Mouse (Mus musculus): ENCODE measurements at regions not wholly inside any gene's neighbourhood (a gene's known extent, or its start where the extent isn't known, plus 50 kb on each side); places are given as distances from the start of the nearest gene placed in this dataset.

DNA sequence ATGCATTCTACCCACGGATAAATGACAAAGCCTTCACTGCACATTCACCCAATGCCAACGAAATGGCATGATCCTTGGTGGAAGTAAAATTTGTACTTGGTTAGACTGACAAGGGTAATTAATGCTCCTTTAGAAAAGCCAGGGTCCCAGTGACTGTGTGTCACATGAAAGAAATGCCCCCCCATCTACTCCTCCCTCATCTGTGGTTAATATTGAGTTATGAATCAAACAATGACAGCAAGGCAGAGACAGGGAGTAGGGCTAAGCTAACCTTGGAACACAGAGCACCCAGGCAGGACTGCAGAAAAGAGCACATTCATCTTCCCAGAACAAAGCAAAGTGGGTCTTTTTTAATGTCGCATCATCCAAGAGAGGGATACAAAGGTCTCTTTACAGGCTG, 209.1 kb upstream of the Zbtb20 start:
- 74% methylated on average over 3 of the region's 3 CpGs for WGBS
- no peak for ATAC-seq (ENCODE audit: insufficient number of reproducible peaks, low FRiP score, low TSS enrichment, low read depth)
- H3K27me3 ChIP-seq (ENCODE audit: control insufficient read depth, insufficient read depth, low read length): no peaks in the 10 kb centered on the region

DNA sequence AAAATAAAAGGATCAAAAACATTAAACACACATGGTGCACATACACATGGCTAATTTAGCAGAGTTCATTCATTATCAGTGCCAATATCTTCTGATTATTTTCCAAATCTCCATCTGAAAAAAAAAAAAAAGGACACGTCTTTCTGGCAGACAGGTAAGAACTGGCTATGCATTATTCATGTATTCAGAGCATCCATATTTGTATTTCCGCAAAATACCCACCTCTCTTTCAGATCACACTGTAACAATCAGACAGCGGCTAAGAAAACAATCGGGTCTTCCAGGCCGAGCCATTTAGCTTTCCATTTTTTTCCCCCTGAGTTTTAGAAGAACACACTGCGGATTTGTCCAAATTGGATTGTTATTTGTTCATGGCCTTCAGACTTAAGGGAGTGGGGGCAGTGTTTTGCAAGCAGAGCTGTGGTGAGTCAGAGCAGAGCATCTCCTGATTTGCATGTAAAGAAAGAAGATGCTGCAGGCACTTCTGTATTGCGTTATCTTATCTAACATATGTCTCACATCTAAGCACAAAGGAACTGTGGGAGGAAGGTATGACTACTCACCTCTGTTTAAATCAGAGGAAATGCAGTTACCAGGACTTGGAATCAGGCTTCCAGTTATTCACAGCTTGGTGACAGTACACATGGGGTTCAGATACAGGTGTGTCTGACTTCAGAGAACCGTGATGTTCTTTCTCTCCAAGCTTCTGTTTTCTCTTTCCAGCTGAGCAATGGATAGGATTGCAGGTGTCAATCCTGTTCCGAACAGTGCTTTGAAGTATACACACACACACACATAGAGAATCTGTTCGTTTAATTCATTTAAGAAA, 223.6 kb upstream of the Zbtb20 start:
- no peak overlapping the region for H3K4me2 ChIP-seq (ENCODE audit: low read depth, severe bottlenecking)
- no peaks in the 10 kb centered on the region for H3K9me3 ChIP-seq (ENCODE audit: control insufficient read depth, low read length)
- no peak overlapping the region for H3K9ac ChIP-seq (ENCODE audit: low read length)
- no peak overlapping the region for H3K27ac ChIP-seq (replicated peaks; ENCODE audit: low read depth, low read length)
- H3K27me3 ChIP-seq (ENCODE audit: control insufficient read depth, insufficient read depth, low read length): no peaks in the 10 kb centered on the region
- no peak for ATAC-seq (ENCODE audit: insufficient number of reproducible peaks, low FRiP score, low TSS enrichment, low read depth)
- H3K4me3 ChIP-seq (ENCODE audit: low read depth, low read length): no peak overlapping the region
- H3K36me3 ChIP-seq (ENCODE audit: control insufficient read depth, insufficient read depth, low read length): no peaks in the 10 kb centered on the region
- DNase-seq (ENCODE audit: low spot score): no peak
- WGBS: 87% methylated on average over 10 of the region's 10 CpGs
- H3K4me1 ChIP-seq (ENCODE audit: control insufficient read depth, insufficient read depth, low read length): no peaks in the 10 kb centered on the region

More for the DNA sequence above, 209.1 kb upstream of the Zbtb20 start:
- H3K4me3 ChIP-seq (ENCODE audit: low read depth, low read length): no peak overlapping the region
- no peak overlapping the region for H3K9ac ChIP-seq (ENCODE audit: low read length)
- H3K27ac ChIP-seq (replicated peaks; ENCODE audit: low read depth, low read length): no peak overlapping the region
- no peaks in the 10 kb centered on the region for H3K4me1 ChIP-seq (ENCODE audit: control insufficient read depth, insufficient read depth, low read length)
- no peak for DNase-seq (ENCODE audit: low spot score)
- H3K4me2 ChIP-seq (ENCODE audit: low read depth, severe bottlenecking): no peak overlapping the region
- no peaks in the 10 kb centered on the region for H3K9me3 ChIP-seq (ENCODE audit: control insufficient read depth, low read length)
- H3K36me3 ChIP-seq (ENCODE audit: control insufficient read depth, insufficient read depth, low read length): no peaks in the 10 kb centered on the region

DNA sequence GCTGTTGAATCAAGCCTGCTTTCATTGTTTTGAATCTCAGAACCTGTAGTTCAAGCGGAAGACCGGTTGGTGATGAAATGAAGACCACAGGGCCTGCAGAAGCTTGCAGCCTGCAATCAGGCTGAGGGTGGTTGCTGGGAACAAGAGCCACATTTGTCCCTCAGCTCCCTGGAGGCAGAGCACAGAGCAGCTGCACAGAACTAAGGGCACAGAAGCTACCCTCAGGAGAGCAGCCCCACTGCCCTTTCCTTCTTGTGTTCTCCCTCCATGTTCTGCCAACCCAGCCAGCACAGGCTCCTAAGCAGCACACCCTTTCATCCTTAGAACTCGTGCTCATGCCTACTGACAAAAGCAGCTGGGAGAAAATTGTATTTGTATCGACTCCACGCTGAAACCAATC, 225.9 kb upstream of the Zbtb20 start:
- Histone ChIP-seq H3K27me3 (ENCODE audit: control insufficient read depth, insufficient read depth, low read length) (no peaks in the 10 kb centered on the region), H3K4me3 (ENCODE audit: low read depth, low read length) (no peak overlapping the region), H3K9me3 (ENCODE audit: control insufficient read depth, low read length) (no peaks in the 10 kb centered on the region), H3K9ac (ENCODE audit: low read length) (no peak overlapping the region), H3K36me3 (ENCODE audit: control insufficient read depth, insufficient read depth, low read length) (no peaks in the 10 kb centered on the region), H3K4me1 (ENCODE audit: control insufficient read depth, insufficient read depth, low read length) (no peaks in the 10 kb centered on the region), H3K4me2 (ENCODE audit: low read depth, severe bottlenecking) (no peak overlapping the region), H3K27ac (replicated peaks; ENCODE audit: low read depth, low read length) (no peak overlapping the region)
- DNase-seq (ENCODE audit: low spot score) (no peak), ATAC-seq (ENCODE audit: insufficient number of reproducible peaks, low FRiP score, low TSS enrichment, low read depth) (no peak)
- WGBS: 83% methylated on average over 5 of the region's 5 CpGs

DNA sequence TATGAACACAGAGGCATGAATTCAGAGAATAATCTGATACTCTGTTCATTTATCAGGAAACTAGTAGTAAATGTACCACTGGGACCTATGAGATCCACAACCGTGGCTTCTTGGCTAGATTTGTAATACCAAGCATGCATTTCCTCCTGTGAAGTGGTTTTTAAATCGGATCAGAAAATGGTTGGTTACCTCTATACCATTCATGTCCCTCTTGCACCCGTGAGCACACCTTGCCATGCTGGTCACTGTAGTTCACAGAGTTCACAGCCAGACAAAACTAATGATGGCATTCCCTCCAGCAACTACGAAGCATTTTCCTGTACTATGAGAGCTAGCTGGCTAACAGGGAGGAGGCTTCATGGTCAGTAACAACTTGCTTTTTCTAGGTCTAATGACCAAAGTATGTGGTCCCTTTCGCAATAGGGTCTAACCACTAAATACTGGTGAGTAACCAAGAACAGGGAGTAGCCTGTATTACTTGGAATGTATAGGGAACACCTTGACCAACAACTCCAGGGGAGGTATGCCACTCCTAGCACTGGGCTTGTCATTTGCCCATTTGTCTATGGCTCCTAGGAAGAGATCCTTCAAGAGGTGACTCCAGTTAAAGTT, 227.0 kb upstream of the Zbtb20 start:
- Histone ChIP-seq H3K9ac (ENCODE audit: low read length) (no peak overlapping the region), H3K4me2 (ENCODE audit: low read depth, severe bottlenecking) (no peak overlapping the region), H3K27me3 (ENCODE audit: control insufficient read depth, insufficient read depth, low read length) (no peaks in the 10 kb centered on the region), H3K27ac (replicated peaks; ENCODE audit: low read depth, low read length) (no peak overlapping the region), H3K4me1 (ENCODE audit: control insufficient read depth, insufficient read depth, low read length) (no peaks in the 10 kb centered on the region), H3K4me3 (ENCODE audit: low read depth, low read length) (no peak overlapping the region), H3K36me3 (ENCODE audit: control insufficient read depth, insufficient read depth, low read length) (no peaks in the 10 kb centered on the region), H3K9me3 (ENCODE audit: control insufficient read depth, low read length) (no peaks in the 10 kb centered on the region)
- DNase-seq (ENCODE audit: low spot score) (no peak), ATAC-seq (ENCODE audit: insufficient number of reproducible peaks, low FRiP score, low TSS enrichment, low read depth) (no peak)
- 92% methylated on average over 5 of the region's 5 CpGs for WGBS

DNA sequence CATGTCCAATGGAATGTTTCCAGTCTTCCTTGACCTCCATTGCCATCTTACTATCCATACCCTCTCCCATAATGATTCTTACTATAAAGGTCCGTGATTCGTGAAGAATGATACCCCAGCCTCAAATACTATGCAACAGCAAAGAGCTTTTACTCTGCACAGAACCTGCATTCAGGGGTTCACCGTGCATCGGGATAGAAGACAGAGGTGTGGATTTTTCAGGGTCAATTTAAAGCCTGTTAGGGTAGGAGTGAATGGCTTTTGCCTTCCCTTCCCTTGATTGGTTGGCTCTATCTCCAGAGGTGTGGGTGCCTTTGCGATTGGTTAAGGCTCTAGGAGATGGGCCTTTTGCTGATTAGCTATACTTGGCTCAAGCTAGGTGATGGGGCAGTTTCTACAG, 227.9 kb upstream of the Zbtb20 start:
- 97% methylated on average over 5 of the region's 5 CpGs for WGBS

DNA sequence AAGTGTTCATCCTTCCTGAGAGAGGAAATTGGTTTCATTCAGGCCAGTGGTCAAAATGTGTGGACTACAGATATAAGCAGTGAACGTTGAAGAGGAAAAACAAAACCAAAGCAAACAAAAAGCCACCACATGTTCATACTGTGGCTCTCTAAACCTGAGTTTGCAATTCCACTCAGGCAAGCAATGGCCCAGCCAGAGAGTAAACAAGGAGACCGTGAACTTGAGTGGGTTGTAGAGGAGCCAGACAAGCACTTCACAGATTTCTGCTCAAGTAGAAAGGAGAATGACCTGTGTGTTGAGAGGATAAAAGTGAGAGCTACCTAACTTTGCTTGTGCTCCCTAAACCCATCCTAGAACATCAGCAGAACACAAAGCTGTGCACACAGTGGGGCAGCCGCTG, 239.9 kb upstream of the Zbtb20 start:
- H3K4me1 ChIP-seq (ENCODE audit: control insufficient read depth, insufficient read depth, low read length): no peaks in the 10 kb centered on the region
- no peak overlapping the region for H3K27ac ChIP-seq (replicated peaks; ENCODE audit: low read depth, low read length)
- WGBS: 78% methylated on average over 3 of the region's 3 CpGs
- no peaks in the 10 kb centered on the region for H3K9me3 ChIP-seq (ENCODE audit: control insufficient read depth, low read length)
- H3K27me3 ChIP-seq (ENCODE audit: control insufficient read depth, insufficient read depth, low read length): no peaks in the 10 kb centered on the region
- H3K36me3 ChIP-seq (ENCODE audit: control insufficient read depth, insufficient read depth, low read length): no peaks in the 10 kb centered on the region
- no peak overlapping the region for H3K9ac ChIP-seq (ENCODE audit: low read length)
- no peak overlapping the region for H3K4me3 ChIP-seq (ENCODE audit: low read depth, low read length)
- no peak overlapping the region for H3K4me2 ChIP-seq (ENCODE audit: low read depth, severe bottlenecking)
- DNase-seq (ENCODE audit: low spot score) (no peak), ATAC-seq (ENCODE audit: insufficient number of reproducible peaks, low FRiP score, low TSS enrichment, low read depth) (no peak)

More for the DNA sequence above, 227.9 kb upstream of the Zbtb20 start:
- Histone ChIP-seq H3K4me1 (ENCODE audit: control insufficient read depth, insufficient read depth, low read length) (no peaks in the 10 kb centered on the region), H3K27me3 (ENCODE audit: control insufficient read depth, insufficient read depth, low read length) (no peaks in the 10 kb centered on the region), H3K9me3 (ENCODE audit: control insufficient read depth, low read length) (no peaks in the 10 kb centered on the region), H3K4me2 (ENCODE audit: low read depth, severe bottlenecking) (no peak overlapping the region), H3K4me3 (ENCODE audit: low read depth, low read length) (no peak overlapping the region), H3K9ac (ENCODE audit: low read length) (no peak overlapping the region), H3K27ac (replicated peaks; ENCODE audit: low read depth, low read length) (no peak overlapping the region), H3K36me3 (ENCODE audit: control insufficient read depth, insufficient read depth, low read length) (no peaks in the 10 kb centered on the region)
- no peak for DNase-seq (ENCODE audit: low spot score)
- ATAC-seq (ENCODE audit: insufficient number of reproducible peaks, low FRiP score, low TSS enrichment, low read depth): no peak

DNA sequence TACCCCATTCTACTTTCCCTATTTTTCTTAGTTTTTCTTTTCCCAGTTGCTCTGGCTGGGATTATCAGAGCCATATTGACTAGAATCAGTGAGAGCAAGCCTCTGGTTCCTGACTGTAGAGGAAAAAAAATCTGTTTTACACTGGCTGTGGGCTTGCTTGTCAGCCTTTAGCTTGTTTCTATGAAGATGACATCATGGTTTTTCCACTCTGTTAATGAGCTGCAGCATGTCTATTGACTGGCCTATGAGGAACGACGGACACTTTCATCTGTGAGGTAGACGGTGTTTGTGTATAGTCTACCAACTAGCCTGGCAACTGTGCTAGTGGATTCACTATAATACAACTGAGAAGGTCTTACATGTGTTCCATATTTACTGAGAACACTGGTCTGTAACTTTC, 248.0 kb upstream of the Zbtb20 start:
- Histone ChIP-seq H3K36me3 (ENCODE audit: control insufficient read depth, insufficient read depth, low read length) (no peaks in the 10 kb centered on the region), H3K9ac (ENCODE audit: low read length) (no peak overlapping the region), H3K9me3 (ENCODE audit: control insufficient read depth, low read length) (no peaks in the 10 kb centered on the region), H3K4me2 (ENCODE audit: low read depth, severe bottlenecking) (no peak overlapping the region), H3K27ac (replicated peaks; ENCODE audit: low read depth, low read length) (no peak overlapping the region), H3K4me3 (ENCODE audit: low read depth, low read length) (no peak overlapping the region), H3K4me1 (ENCODE audit: control insufficient read depth, insufficient read depth, low read length) (no peaks in the 10 kb centered on the region), H3K27me3 (ENCODE audit: control insufficient read depth, insufficient read depth, low read length) (no peaks in the 10 kb centered on the region)
- 85% methylated on average over 3 of the region's 3 CpGs for WGBS
- DNase-seq (ENCODE audit: low spot score) (no peak), ATAC-seq (ENCODE audit: insufficient number of reproducible peaks, low FRiP score, low TSS enrichment, low read depth) (no peak)

DNA sequence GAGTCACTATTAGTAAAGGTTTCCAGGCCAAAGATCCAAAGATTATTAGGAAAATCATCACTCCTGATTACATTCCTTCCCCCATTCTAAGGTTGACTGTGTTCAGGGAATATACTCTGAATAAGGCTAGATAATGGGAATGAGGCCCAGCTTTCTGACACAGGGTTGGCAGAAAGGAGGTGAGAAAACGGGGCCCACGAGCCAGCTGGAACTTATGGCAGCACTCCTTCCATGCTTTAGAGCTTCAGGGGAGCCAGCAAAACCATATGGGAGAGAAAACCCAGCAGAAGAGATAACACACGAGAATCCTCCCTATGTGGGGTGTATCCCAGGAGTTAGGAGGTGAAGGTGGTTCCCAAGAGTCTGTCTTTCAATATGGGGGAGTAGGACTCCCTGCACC, 259.8 kb upstream of the Zbtb20 start:
- DNase-seq (ENCODE audit: low spot score) (no peak), ATAC-seq (ENCODE audit: insufficient number of reproducible peaks, low FRiP score, low TSS enrichment, low read depth) (no peak)
- H3K4me1 ChIP-seq (ENCODE audit: control insufficient read depth, insufficient read depth, low read length): no peaks in the 10 kb centered on the region
- no peak overlapping the region for H3K27ac ChIP-seq (replicated peaks; ENCODE audit: low read depth, low read length)
- H3K4me2 ChIP-seq (ENCODE audit: low read depth, severe bottlenecking): no peak overlapping the region
- no peak overlapping the region for H3K9ac ChIP-seq (ENCODE audit: low read length)
- no peak overlapping the region for H3K4me3 ChIP-seq (ENCODE audit: low read depth, low read length)
- H3K36me3 ChIP-seq (ENCODE audit: control insufficient read depth, insufficient read depth, low read length): no peaks in the 10 kb centered on the region
- no peaks in the 10 kb centered on the region for H3K9me3 ChIP-seq (ENCODE audit: control insufficient read depth, low read length)
- 81% methylated on average over 3 of the region's 3 CpGs for WGBS
- no peaks in the 10 kb centered on the region for H3K27me3 ChIP-seq (ENCODE audit: control insufficient read depth, insufficient read depth, low read length)
